Comparison of ENCODE assay signal across 7 mouse cellular contexts in genomic region chr10:67055867-67056856, GRCm38 (mm10). TPM values are rescaled to one million over a fixed set of nuclear protein-coding genes. Genes with fewer than 3 reads are reported as not detected.
DNase-seq lines count a peak whose midpoint lies in the region; ATAC-seq and TF ChIP-seq lines count a peak whose summit lies in the region.

No protein-coding gene starts in this region.

- H3K27ac ChIP-seq in forebrain, embryonic 13.5 days = peak overlapping the region; percentile 76
- H3K27ac ChIP-seq in intestine, embryonic 16.5 days (ENCODE audit: low read length) = peak overlapping the region; percentile 69
- H3K27ac ChIP-seq in midbrain, postnatal 0 days (ENCODE audit: low read depth, low read length) = peak overlapping the region; percentile 13

- H3K36me3 ChIP-seq in forebrain, embryonic 13.5 days (ENCODE audit: poor library complexity, severe bottlenecking) = no peaks in the 10 kb centered on the region
- H3K36me3 ChIP-seq in intestine, embryonic 16.5 days (ENCODE audit: control insufficient read depth, insufficient read depth, low read length) = no peaks in the 10 kb centered on the region
- H3K36me3 ChIP-seq in midbrain, postnatal 0 days (ENCODE audit: insufficient read depth, low read length) = no peaks in the 10 kb centered on the region

- TF ChIP-seq CTCF in midbrain, postnatal 0 days (IDR thresholded peaks at IDR 0.05) = no peak

- DNase-seq in MN1 (ENCODE audit: low spot score) (peak; percentile 13), NIH3T3 (ENCODE audit: low read depth) (peak; percentile 11)
- DNase-seq in midbrain, postnatal 0 days (ENCODE audit: low spot score) = no peak
- DNase-seq in adrenal gland, adult 8-10 months = no peak
- DNase-seq in natural killer cell, adult 2 months (ENCODE audit: low spot score in 2 of 2) = no peak

- no peak overlapping the region for H3K4me3 ChIP-seq in forebrain, embryonic 13.5 days
- no peak overlapping the region for H3K4me3 ChIP-seq in intestine, embryonic 16.5 days (ENCODE audit: low read length)
- H3K4me3 ChIP-seq in midbrain, postnatal 0 days (ENCODE audit: low read depth, low read length) = no peak overlapping the region

- H3K4me2 ChIP-seq in forebrain, embryonic 13.5 days = no peak overlapping the region
- H3K4me2 ChIP-seq in intestine, embryonic 16.5 days (ENCODE audit: low read depth, low read length) = no peak overlapping the region
- no peak overlapping the region for H3K4me2 ChIP-seq in midbrain, postnatal 0 days (ENCODE audit: low read depth, low read length, poor library complexity, severe bottlenecking)

- peaks cover 41% of the 10 kb centered on the region for H3K4me1 ChIP-seq in forebrain, embryonic 13.5 days
- peaks cover 16% of the 10 kb centered on the region for H3K4me1 ChIP-seq in intestine, embryonic 16.5 days (ENCODE audit: control insufficient read depth, insufficient read depth, low read length)
- no peaks in the 10 kb centered on the region for H3K4me1 ChIP-seq in midbrain, postnatal 0 days (ENCODE audit: insufficient read depth, low read length)

- no peaks in the 10 kb centered on the region for H3K9me3 ChIP-seq in forebrain, embryonic 13.5 days (replicated peaks)
- no peaks in the 10 kb centered on the region for H3K9me3 ChIP-seq in intestine, embryonic 16.5 days (ENCODE audit: control insufficient read depth, low read length)
- H3K9me3 ChIP-seq in midbrain, postnatal 0 days (ENCODE audit: low read length) = no peaks in the 10 kb centered on the region

- 66% methylated on average over 17 of the region's 17 CpGs for WGBS in forebrain, embryonic 13.5 days
- WGBS in intestine, embryonic 16.5 days = 36% methylated on average over 17 of the region's 17 CpGs
- WGBS in midbrain, postnatal 0 days = 52% methylated on average over 17 of the region's 17 CpGs

- H3K27me3 ChIP-seq in forebrain, embryonic 13.5 days = no peaks in the 10 kb centered on the region
- H3K27me3 ChIP-seq in intestine, embryonic 16.5 days (replicated peaks; ENCODE audit: control insufficient read depth, insufficient read depth, low read length) = no peaks in the 10 kb centered on the region
- no peaks in the 10 kb centered on the region for H3K27me3 ChIP-seq in midbrain, postnatal 0 days (ENCODE audit: insufficient read depth, low read length)

- no peak for ATAC-seq in forebrain, embryonic 13.5 days
- ATAC-seq in intestine, embryonic 16.5 days = peak; percentile 43; the same call in 1 of the 2 replicates
- ATAC-seq in midbrain, postnatal 0 days (ENCODE audit: low FRiP score) = no peak

- no peak overlapping the region for H3K9ac ChIP-seq in forebrain, embryonic 13.5 days
- no peak overlapping the region for H3K9ac ChIP-seq in intestine, embryonic 16.5 days (ENCODE audit: low read depth, low read length)
- H3K9ac ChIP-seq in midbrain, postnatal 0 days (replicated peaks; ENCODE audit: low read length, poor library complexity, severe bottlenecking) = no peak overlapping the region

RNA-seq across cellular contexts. Expression of gene Jmjd1c, which starts 39.8 kb away (rescaled TPM):
- polyA plus RNA-seq in forebrain, embryonic 13.5 days (2015; fragmentation: Nextera tagmentation; extraction: Ambion mirVana) = 42.5 and 49.6 TPM in 2 replicates
- polyA plus RNA-seq in intestine, embryonic 16.5 days (2015; fragmentation: Nextera tagmentation; extraction: Ambion mirVana) = 21.9 and 22.2 TPM in 2 replicates
- 63.8 and 74.6 TPM in 2 replicates for total RNA-seq in midbrain, postnatal 0 days (2014; rRNA removed)
- 33.8 and 45.1 TPM in 2 replicates for polyA plus RNA-seq in midbrain, postnatal 0 days (2015; fragmentation: Nextera tagmentation; extraction: Ambion mirVana)
- 100 to 1,000 TPM in 1 of 4 experiments, 10 to 100 TPM in 3; 54.1 to 103 (median 65.0) TPM for total RNA-seq in adrenal gland, adult 8-10 months (2022)

RNA-seq across cellular contexts. Expression of gene Reep3, which starts 40.6 kb away (rescaled TPM):
- polyA plus RNA-seq in forebrain, embryonic 13.5 days (2015; fragmentation: Nextera tagmentation; extraction: Ambion mirVana) = 42.2 and 43.0 TPM in 2 replicates
- 36.2 and 42.1 TPM in 2 replicates for polyA plus RNA-seq in intestine, embryonic 16.5 days (2015; fragmentation: Nextera tagmentation; extraction: Ambion mirVana)
- 28.1 and 30.0 TPM in 2 replicates for total RNA-seq in midbrain, postnatal 0 days (2014; rRNA removed)
- polyA plus RNA-seq in midbrain, postnatal 0 days (2015; fragmentation: Nextera tagmentation; extraction: Ambion mirVana) = 26.6 and 26.7 TPM in 2 replicates
- 10 to 100 TPM; 33.5 to 49.1 (median 44.9) TPM for total RNA-seq in adrenal gland, adult 8-10 months (2022)

Comparison
In these comparisons a context has a peak if more than half of its experiments do, and no peak if none do; other contexts are left out.
1. DNase-seq: peak in MN1 (single experiment) and NIH3T3 (single experiment); none in midbrain, postnatal 0 days (single experiment), adrenal gland, adult 8-10 months (single experiment) and natural killer cell, adult 2 months (0 of 2).
2. H3K27ac ChIP-seq: peak in every context shown above with its lines; median percentile 76 in forebrain, embryonic 13.5 days; 69 in intestine, embryonic 16.5 days; 13 in midbrain, postnatal 0 days.